Mouse (Mus musculus): ENCODE measurements around the gene Tnfrsf1a. TPM values are rescaled to one million over a fixed set of nuclear protein-coding genes. Genes with fewer than 3 reads are reported as not detected.

Gene Tnfrsf1a
- polyA plus RNA-seq, 1 experiment from 2014 or later = 13.2 TPM

DNA sequence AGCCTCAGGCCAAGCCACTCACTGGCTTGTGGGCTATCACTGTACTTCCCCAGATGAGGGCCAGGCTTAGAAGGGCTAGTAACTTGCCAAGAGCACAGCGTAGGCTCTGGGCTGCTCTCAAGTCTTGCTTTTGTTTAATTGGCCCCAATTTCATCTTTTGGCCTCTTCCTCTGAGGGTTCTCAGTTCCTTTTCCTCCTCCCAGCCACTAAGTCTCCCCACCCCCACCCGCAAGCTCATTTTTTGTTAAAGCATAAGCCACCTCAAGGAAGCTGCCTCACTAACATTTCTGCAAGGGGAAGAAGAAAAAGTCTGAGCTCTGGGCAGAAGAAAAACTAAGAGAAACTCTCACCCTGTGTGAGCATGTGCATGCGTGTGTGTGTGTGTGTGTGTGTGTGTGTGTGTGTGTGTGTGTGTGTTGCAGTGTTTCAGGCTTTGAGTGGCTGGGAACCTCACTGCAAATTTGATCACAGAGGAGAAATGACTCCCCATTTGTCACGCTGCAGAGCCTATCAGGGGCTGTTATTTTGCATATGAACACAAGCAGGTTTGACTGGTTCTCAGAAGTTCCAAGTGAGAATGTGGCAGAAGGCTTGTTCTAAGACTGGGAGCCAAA, 18.7 kb downstream of the Tnfrsf1a start:
- Histone ChIP-seq H3K36me3 (ENCODE audit: control insufficient read depth, insufficient read depth) (no peaks in the 10 kb centered on the region), H3K4me3 (replicated peaks; ENCODE audit: low read length) (no peak overlapping the region), H3K27me3 (replicated peaks; ENCODE audit: control insufficient read depth, insufficient read depth, low read length) (peaks cover 16% of the 10 kb centered on the region), H3K4me1 (replicated peaks; ENCODE audit: control insufficient read depth, insufficient read depth, low read length) (0 out of 2 replicates have a peak, but pooled peaks cover 7% of the 10 kb centered on the region), H3K4me2 (ENCODE audit: low read length) (no peak overlapping the region), H3K9ac (replicated peaks; ENCODE audit: low read depth, low read length) (no peak overlapping the region), H3K9me3 (ENCODE audit: control insufficient read depth, low read length) (0 out of 2 replicates have a peak, but pooled peaks cover 3% of the 10 kb centered on the region), H3K27ac (ENCODE audit: low read length) (no peak overlapping the region)
- 53% methylated on average over 4 of the region's 4 CpGs for WGBS
- no peak for ATAC-seq

DNA sequence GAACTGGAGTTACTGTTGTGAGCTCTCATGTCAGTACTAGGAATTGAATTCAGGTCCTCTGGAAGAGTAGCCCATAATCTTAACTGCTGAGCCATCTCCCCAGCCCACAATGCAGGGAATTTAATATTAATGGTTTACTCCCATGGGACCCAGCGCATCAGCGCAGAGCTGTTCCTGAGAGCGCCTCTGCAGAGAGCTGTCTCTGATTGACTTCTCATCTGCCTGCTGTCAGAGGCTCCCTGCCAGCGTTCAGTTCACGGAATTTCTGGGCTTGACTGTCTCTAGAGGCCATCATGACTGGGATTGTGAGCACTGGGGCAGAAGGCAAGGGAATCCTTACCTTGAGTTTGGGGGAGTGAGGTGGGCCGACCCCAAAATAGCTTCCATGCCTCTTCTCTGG, 27.9 kb downstream of the Tnfrsf1a start:
- H3K4me1 ChIP-seq (replicated peaks; ENCODE audit: control insufficient read depth, insufficient read depth, low read length) = peaks cover 8% of the 10 kb centered on the region
- no peak overlapping the region for H3K27ac ChIP-seq (ENCODE audit: low read length)
- 44% methylated on average over 6 of the region's 6 CpGs for whole genome bisulfite sequencing
- peaks cover 32% of the 10 kb centered on the region for H3K27me3 ChIP-seq (replicated peaks; ENCODE audit: control insufficient read depth, insufficient read depth, low read length)
- no peaks in the 10 kb centered on the region for H3K36me3 ChIP-seq (ENCODE audit: control insufficient read depth, insufficient read depth)
- H3K4me2 ChIP-seq (ENCODE audit: low read length) = no peak overlapping the region
- no peaks in the 10 kb centered on the region for H3K9me3 ChIP-seq (ENCODE audit: control insufficient read depth, low read length)
- no peak; the same call in 1 of the 2 replicates for ATAC-seq
- no peak overlapping the region for H3K4me3 ChIP-seq (replicated peaks; ENCODE audit: low read length)
- H3K9ac ChIP-seq (replicated peaks; ENCODE audit: low read depth, low read length) = no peak overlapping the region

DNA sequence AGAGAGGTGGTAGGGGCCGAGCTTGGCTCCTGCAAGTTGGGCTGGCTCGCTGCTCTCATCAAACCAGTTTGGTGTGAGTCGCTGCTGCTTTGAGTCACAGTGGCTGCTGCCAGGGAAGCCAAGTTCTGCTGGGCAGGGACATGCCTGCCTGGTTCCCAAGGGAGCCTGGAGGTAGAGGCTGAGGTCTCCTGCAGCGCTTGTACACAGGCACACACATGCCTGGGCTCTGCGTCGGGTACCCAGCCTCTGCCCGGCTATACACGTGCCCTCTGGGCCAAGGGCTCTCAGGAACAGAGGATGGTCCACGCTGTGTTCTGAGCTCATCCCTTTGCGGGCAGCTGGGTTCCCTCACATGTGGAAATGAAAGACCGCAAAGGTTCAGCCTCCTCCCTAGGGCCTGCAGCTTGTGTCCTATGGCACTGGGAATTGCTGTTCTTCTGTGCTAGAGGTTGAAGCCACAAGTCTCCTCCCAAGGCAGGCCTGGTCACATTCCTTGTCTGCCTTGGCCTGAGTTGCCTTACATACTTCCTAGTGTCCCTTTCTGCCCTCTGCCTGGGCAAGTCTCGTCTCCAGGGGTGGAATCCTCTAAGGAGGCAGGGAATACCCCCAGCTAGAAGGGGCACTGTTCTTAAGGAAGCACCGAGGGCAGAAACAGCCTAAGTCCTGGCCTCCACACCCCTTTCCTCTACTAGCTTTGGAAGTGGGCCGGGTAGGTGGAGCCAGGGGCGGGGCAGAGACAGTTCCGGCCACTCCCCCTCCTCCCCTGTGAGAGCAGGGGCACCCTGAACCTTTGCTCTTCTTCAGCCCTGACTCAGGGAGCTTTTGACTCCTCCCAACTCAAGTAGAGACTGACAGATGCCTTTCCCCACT, 28.7 kb downstream of the Tnfrsf1a start:
- Histone ChIP-seq H3K4me2 (ENCODE audit: low read length) (no peak overlapping the region), H3K9ac (replicated peaks; ENCODE audit: low read depth, low read length) (no peak overlapping the region)
- 39% methylated on average over 16 of the region's 16 CpGs for WGBS

DNA sequence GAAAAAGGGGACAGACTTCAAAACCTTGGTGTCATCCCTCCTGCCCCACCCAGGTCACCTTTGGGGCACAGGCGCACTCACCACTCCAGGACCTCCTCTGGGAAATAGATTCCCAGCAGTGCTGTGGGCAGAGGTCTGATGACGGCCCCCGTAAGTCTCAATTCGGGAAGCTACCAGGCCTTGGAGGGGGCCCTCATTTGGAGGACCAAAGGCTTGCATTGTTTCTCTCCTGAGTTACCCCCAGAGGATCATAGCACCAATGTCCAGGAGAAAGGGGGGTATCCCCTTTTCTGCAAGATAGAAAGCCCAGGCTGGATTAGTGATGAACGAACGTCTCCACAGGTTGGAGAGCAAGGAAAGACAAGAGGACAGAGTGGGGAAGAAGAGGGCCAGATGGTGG, 29.5 kb downstream of the Tnfrsf1a start:
- Histone ChIP-seq H3K4me2 (ENCODE audit: low read length) (no peak overlapping the region), H3K36me3 (ENCODE audit: control insufficient read depth, insufficient read depth) (no peaks in the 10 kb centered on the region), H3K9ac (replicated peaks; ENCODE audit: low read depth, low read length) (no peak overlapping the region), H3K4me3 (replicated peaks; ENCODE audit: low read length) (no peak overlapping the region), H3K4me1 (replicated peaks; ENCODE audit: control insufficient read depth, insufficient read depth, low read length) (peaks cover 8% of the 10 kb centered on the region), H3K9me3 (ENCODE audit: control insufficient read depth, low read length) (no peaks in the 10 kb centered on the region), H3K27ac (ENCODE audit: low read length) (no peak overlapping the region), H3K27me3 (replicated peaks; ENCODE audit: control insufficient read depth, insufficient read depth, low read length) (peaks cover 35% of the 10 kb centered on the region)
- no peak for ATAC-seq
- 18% methylated on average over 6 of the region's 6 CpGs for WGBS

More for the DNA sequence above, 28.7 kb downstream of the Tnfrsf1a start:
- no peak overlapping the region for H3K4me3 ChIP-seq (replicated peaks; ENCODE audit: low read length)
- H3K36me3 ChIP-seq (ENCODE audit: control insufficient read depth, insufficient read depth) = no peaks in the 10 kb centered on the region
- no peaks in the 10 kb centered on the region for H3K9me3 ChIP-seq (ENCODE audit: control insufficient read depth, low read length)
- peaks cover 35% of the 10 kb centered on the region for H3K27me3 ChIP-seq (replicated peaks; ENCODE audit: control insufficient read depth, insufficient read depth, low read length)
- ATAC-seq = no peak
- no peak overlapping the region for H3K27ac ChIP-seq (ENCODE audit: low read length)
- H3K4me1 ChIP-seq (replicated peaks; ENCODE audit: control insufficient read depth, insufficient read depth, low read length) = peaks cover 8% of the 10 kb centered on the region

DNA sequence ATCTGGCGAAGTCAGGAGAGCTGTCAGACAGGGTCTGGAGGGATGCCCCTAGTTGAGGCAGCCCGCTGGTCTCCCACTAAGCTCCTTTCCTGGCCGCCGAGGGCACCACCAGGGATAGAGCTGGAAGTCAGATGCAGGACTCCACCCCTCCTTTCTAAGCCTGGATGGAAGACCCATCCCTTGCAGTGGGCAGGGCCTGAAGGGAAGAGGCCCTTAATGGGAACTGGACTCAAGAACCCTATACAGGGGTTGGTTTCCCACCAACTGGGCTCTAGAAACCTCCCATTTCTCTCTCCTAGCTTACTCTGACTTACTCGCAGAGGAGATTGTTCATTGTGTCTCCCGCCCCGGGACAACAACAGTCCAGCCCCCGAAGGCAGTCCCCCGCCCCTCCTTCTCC, 30.6 kb downstream of the Tnfrsf1a start:
- Histone ChIP-seq H3K27ac (ENCODE audit: low read length) (no peak overlapping the region), H3K4me1 (replicated peaks; ENCODE audit: control insufficient read depth, insufficient read depth, low read length) (peaks cover 8% of the 10 kb centered on the region), H3K9ac (replicated peaks; ENCODE audit: low read depth, low read length) (no peak overlapping the region), H3K36me3 (ENCODE audit: control insufficient read depth, insufficient read depth) (no peaks in the 10 kb centered on the region), H3K4me3 (replicated peaks; ENCODE audit: low read length) (no peak overlapping the region), H3K27me3 (replicated peaks; ENCODE audit: control insufficient read depth, insufficient read depth, low read length) (peaks cover 35% of the 10 kb centered on the region), H3K9me3 (ENCODE audit: control insufficient read depth, low read length) (no peaks in the 10 kb centered on the region), H3K4me2 (ENCODE audit: low read length) (no peak overlapping the region)
- ATAC-seq = no peak
- WGBS = 6% methylated on average over 8 of the region's 9 CpGs

DNA sequence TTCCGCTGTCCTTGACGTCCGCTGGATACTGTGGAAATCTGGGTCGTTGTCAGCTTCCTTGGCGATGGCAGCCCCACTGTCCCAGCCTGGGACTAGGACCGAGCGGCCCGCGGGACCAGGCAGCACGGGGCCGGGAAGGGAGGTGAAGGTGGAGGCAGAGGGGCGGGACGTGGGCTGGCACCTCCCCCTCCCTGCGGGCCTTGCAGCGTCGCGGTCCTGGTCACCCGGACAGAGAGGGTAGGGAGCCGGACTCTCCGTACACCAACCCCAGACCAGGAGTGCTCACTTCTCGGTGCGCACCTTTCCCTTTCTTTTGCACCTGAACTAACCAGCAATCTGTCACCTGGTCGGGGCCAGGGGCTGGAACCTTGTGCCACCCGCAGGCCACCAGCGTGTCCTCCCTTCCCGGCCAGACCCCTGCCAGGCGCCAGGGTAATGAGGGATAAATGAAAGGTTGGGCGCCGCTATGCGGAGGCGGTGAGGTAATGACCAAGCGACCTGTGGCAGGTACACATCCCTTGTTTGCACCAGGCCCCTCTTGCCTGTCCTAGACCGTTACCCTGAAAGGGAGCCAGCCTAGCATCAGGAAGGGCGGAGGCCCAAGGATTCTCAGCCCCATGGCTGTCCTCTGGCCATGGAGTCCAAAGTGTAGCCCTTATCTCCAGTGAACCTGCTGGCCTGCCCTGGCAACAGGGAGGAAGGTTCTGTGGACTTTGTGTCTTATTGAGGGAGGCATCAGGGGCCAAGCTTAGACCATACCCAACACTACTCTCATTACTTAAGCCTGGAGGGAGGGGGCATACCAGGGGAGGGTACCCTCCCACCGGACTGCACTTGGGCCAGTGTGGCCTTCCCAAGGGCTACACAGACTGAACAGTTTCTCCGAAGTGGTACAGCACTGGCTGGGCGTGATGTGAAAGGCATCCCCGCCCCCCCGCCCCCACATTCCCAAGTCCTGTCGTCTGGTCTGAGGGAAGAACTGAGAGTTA, 31.5 kb downstream of the Tnfrsf1a start, which contains the start of gene Plekhg6:
TSS of gene Plekhg6 (minus strand) at position 422 of the 989 bp plus-strand sequence.
- no peaks in the 10 kb centered on the region for H3K36me3 ChIP-seq (ENCODE audit: control insufficient read depth, insufficient read depth)
- H3K4me1 ChIP-seq (replicated peaks; ENCODE audit: control insufficient read depth, insufficient read depth, low read length) = peaks cover 8% of the 10 kb centered on the region
- H3K9ac ChIP-seq (replicated peaks; ENCODE audit: low read depth, low read length) = no peak within 1 kb of the TSS
- H3K9me3 ChIP-seq (ENCODE audit: control insufficient read depth, low read length) = no peaks in the 10 kb centered on the region
- H3K27ac ChIP-seq (ENCODE audit: low read length) = no peak within 1 kb of the TSS
- ATAC-seq = no peak
- peak within 1 kb of the TSS; percentile 17 for H3K4me3 ChIP-seq (replicated peaks; ENCODE audit: low read length)
- peak within 1 kb of the TSS; percentile 49 for H3K4me2 ChIP-seq (ENCODE audit: low read length)
- whole genome bisulfite sequencing = 11% methylated on average over 38 of the region's 40 CpGs
- H3K27me3 ChIP-seq (replicated peaks; ENCODE audit: control insufficient read depth, insufficient read depth, low read length) = peaks cover 35% of the 10 kb centered on the region

DNA sequence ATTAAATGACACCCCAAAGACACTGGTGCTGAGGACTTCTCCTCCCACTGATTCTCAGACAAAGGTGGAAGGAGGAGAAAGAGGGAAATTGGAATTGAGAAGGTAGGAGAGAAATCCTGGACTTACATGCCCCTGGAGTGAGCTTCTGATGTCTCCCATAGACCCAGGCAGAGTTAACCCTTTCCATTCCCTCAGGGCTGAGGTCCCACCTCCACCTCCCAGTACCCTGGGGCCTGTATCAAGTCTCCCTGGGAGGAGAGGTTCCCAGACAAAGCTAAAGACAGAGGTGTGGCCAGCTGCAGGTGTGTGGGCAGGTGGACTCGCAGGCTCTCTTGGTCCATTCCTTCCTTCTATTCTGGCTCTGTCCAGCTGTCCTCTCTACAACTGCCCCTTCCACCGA, 32.9 kb downstream of the Tnfrsf1a start:
- ATAC-seq = no peak
- Histone ChIP-seq H3K27me3 (replicated peaks; ENCODE audit: control insufficient read depth, insufficient read depth, low read length) (peaks cover 35% of the 10 kb centered on the region), H3K36me3 (ENCODE audit: control insufficient read depth, insufficient read depth) (no peaks in the 10 kb centered on the region), H3K4me1 (replicated peaks; ENCODE audit: control insufficient read depth, insufficient read depth, low read length) (peaks cover 8% of the 10 kb centered on the region), H3K4me2 (ENCODE audit: low read length) (no peak overlapping the region), H3K4me3 (replicated peaks; ENCODE audit: low read length) (no peak overlapping the region), H3K27ac (ENCODE audit: low read length) (no peak overlapping the region), H3K9ac (replicated peaks; ENCODE audit: low read depth, low read length) (no peak overlapping the region), H3K9me3 (ENCODE audit: control insufficient read depth, low read length) (no peaks in the 10 kb centered on the region)
- WGBS = 82% methylated on average over 2 of the region's 2 CpGs

DNA sequence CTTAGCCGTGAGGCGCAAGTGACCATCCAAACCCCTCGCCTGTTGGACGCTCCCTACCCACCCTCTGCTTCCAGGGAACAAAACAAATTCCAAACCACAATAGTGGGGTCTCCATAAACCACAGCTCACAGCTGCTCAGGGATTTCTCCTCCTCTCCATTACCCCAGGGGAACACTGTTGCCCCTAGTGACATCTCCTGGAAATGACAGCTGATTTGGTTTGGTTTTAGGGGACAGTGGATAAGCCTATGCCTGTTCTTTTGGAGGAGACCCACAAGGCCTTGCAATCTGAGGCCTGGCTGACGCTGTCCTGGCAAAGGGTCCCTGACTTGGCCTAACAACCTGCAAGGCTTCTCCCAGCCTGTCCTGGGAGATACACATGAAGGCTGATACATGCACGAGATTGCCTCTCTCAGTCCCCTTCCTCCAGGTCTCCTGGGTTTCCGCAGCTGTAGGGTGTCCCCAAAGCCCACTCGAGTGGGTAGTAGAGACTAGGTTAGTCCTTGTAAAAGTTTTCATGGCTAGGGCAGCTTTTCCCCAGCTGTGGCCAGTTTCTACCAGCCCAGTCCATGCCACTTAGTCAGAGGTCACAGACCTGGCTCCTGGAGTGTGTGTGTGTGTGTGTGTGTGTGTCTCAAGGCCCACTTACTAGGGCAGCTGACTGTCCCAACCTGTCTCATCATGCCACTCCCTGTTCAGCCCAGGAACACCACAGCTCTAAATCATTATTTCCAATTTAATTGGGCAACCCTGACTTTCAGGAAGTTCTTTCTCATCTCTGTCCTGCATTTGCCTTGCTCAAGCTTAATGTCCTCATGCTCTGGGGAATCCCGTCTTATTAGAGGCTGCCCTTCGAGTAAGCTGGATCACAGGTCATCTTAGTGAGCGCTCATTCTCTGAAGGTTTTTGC, 36.2 kb downstream of the Tnfrsf1a start:
- Histone ChIP-seq H3K4me3 (replicated peaks; ENCODE audit: low read length) (no peak overlapping the region), H3K9ac (replicated peaks; ENCODE audit: low read depth, low read length) (no peak overlapping the region), H3K9me3 (ENCODE audit: control insufficient read depth, low read length) (no peaks in the 10 kb centered on the region), H3K27me3 (replicated peaks; ENCODE audit: control insufficient read depth, insufficient read depth, low read length) (peaks cover 14% of the 10 kb centered on the region), H3K27ac (ENCODE audit: low read length) (no peak overlapping the region), H3K4me2 (ENCODE audit: low read length) (no peak overlapping the region), H3K36me3 (ENCODE audit: control insufficient read depth, insufficient read depth) (no peaks in the 10 kb centered on the region), H3K4me1 (replicated peaks; ENCODE audit: control insufficient read depth, insufficient read depth, low read length) (peaks cover 3% of the 10 kb centered on the region)
- WGBS = 64% methylated on average over 11 of the region's 11 CpGs
- ATAC-seq = 0 out of 2 replicates have a peak, but pooled peaks have one; percentile 26

Measured in forebrain, embryonic 16.5 days (tissue).